Mouse (Mus musculus) neural tube, embryonic 13.5 days (tissue): ENCODE data around the gene Cds2. TPM values are rescaled to one million over a fixed set of nuclear protein-coding genes. Genes with fewer than 3 reads are reported as not detected.
"Not testable (repeated sequence)": the region's sequence is repeated elsewhere in the genome, so short reads cannot be mapped to it uniquely, and the experiment has no call there.

ENCODE experiments used
- ATAC-seq: fragments of 200-750 bp; cut with Nextera tagmentation; 2 replicates; pipeline ENCODE4 v1.8.0; 2017; ENCODE audit warnings: low read depth, mild to moderate bottlenecking, moderate TSS enrichment, moderate library complexity
- H3K27ac ChIP-seq: fragments of 300-500 bp; sonication (generic); replicated peaks from 2 replicates; pipeline ENCODE4 v1.5.1; 2015; ENCODE audit warnings: moderate library complexity, mild to moderate bottlenecking, inconsistent platforms
- H3K27me3 ChIP-seq: fragments of 300-500 bp; sonication (generic); 2 replicates; pipeline ENCODE4 v1.6.1; 2015; ENCODE audit warnings: mild to moderate bottlenecking, inconsistent platforms
- H3K36me3 ChIP-seq: fragments of 300-500 bp; sonication (generic); 2 replicates; pipeline ENCODE4 v1.6.1; 2015; ENCODE audit warnings: mild to moderate bottlenecking, inconsistent platforms
- H3K4me1 ChIP-seq: fragments of 300-500 bp; sonication (generic); replicated peaks from 2 replicates; pipeline ENCODE4 v1.6.1; 2015; ENCODE audit warnings: inconsistent platforms
- H3K4me2 ChIP-seq: fragments of 300-500 bp; sonication (generic); 2 replicates; pipeline ENCODE4 v1.6.1; 2015; ENCODE audit warnings: inconsistent platforms, mild to moderate bottlenecking, moderate library complexity
- H3K4me3 ChIP-seq: fragments of 300-500 bp; sonication (generic); 2 replicates; pipeline ENCODE4 v1.5.1; 2015; ENCODE audit warnings: mild to moderate bottlenecking, inconsistent platforms
- H3K9ac ChIP-seq: fragments of 300-500 bp; sonication (generic); 2 replicates; pipeline ENCODE4 v1.6.1; 2015; ENCODE audit warnings: moderate library complexity, mild to moderate bottlenecking, inconsistent platforms
- H3K9me3 ChIP-seq: fragments of 300-500 bp; sonication (generic); 2 replicates; pipeline ENCODE4 v1.6.1; 2016; ENCODE audit warnings: inconsistent platforms
- WGBS: fragments of 180-500 bp; shearing (Covaris S2); methylation state at CpG from one replicate; pipeline ENCODE4 v1.1.7; 2015; 5-methylcytosine and 5-hydroxymethylcytosine counted together
- polyA plus RNA-seq: library from polyadenylated mRNA; unstranded; fragments of >200 nt; fragmentation: Nextera tagmentation; extraction: Ambion mirVana; gene quantifications from 2 replicates; pipeline ENCODE4 v1.2.1, GENCODE M21; 2015

Gene Cds2
- polyA plus RNA-seq, 1 experiment from 2014 or later = 49.6 TPM

- 95% methylated on average over 11 of the region's 11 CpGs for WGBS
- ATAC-seq = no peak
- H3K9me3 ChIP-seq = no peaks in the 10 kb centered on the region
- no peak overlapping the region for H3K4me2 ChIP-seq
- H3K4me1 ChIP-seq = no peaks in the 10 kb centered on the region
- H3K4me3 ChIP-seq = no peak overlapping the region
- H3K27ac ChIP-seq = no peak overlapping the region
- no peaks in the 10 kb centered on the region for H3K27me3 ChIP-seq
- H3K36me3 ChIP-seq = peaks cover 88% of the 10 kb centered on the region
- H3K9ac ChIP-seq = no peak overlapping the region
Observed at GRCm38 (mm10) chr2:132307213-132307843, 44.4 kb downstream of the Cds2 start.

- no peak overlapping the region for H3K4me3 ChIP-seq
- peaks cover 73% of the 10 kb centered on the region for H3K36me3 ChIP-seq
- H3K9me3 ChIP-seq = no peaks in the 10 kb centered on the region
- no peak overlapping the region for H3K27ac ChIP-seq
- H3K4me2 ChIP-seq = no peak overlapping the region
- WGBS = 97% methylated on average over 6 of the region's 6 CpGs
- no peak overlapping the region for H3K9ac ChIP-seq
- no peaks in the 10 kb centered on the region for H3K27me3 ChIP-seq
- H3K4me1 ChIP-seq = no peaks in the 10 kb centered on the region
- no peak for ATAC-seq
Observed at GRCm38 (mm10) chr2:132308829-132309228, 45.9 kb downstream of the Cds2 start.

- Histone ChIP-seq H3K9me3 (no peaks in the 10 kb centered on the region), H3K4me1 (no peaks in the 10 kb centered on the region), H3K36me3 (peaks cover 67% of the 10 kb centered on the region), H3K4me3 (no peak overlapping the region), H3K9ac (no peak overlapping the region), H3K4me2 (no peak overlapping the region), H3K27me3 (no peaks in the 10 kb centered on the region), H3K27ac (no peak overlapping the region)
- ATAC-seq = no peak
- 93% methylated on average over 6 of the region's 6 CpGs for WGBS
Observed at GRCm38 (mm10) chr2:132309398-132309930, 46.5 kb downstream of the Cds2 start.

GRCm38 (mm10) chr2:132312616-132313015 lies 49.7 kb downstream of the Cds2 start:
- Histone ChIP-seq H3K27ac (no peak overlapping the region), H3K27me3 (no peaks in the 10 kb centered on the region), H3K4me1 (no peaks in the 10 kb centered on the region), H3K9ac (no peak overlapping the region), H3K9me3 (no peaks in the 10 kb centered on the region), H3K4me3 (no peak overlapping the region), H3K36me3 (peaks cover 38% of the 10 kb centered on the region), H3K4me2 (no peak overlapping the region)
- ATAC-seq = no peak
- 82% methylated on average over 5 of the region's 5 CpGs for WGBS

- H3K27ac ChIP-seq = no peak overlapping the region
- no peak overlapping the region for H3K4me3 ChIP-seq
- no peaks in the 10 kb centered on the region for H3K27me3 ChIP-seq
- no peaks in the 10 kb centered on the region for H3K9me3 ChIP-seq
- no peak overlapping the region for H3K4me2 ChIP-seq
- H3K36me3 ChIP-seq = peaks cover 28% of the 10 kb centered on the region
- H3K9ac ChIP-seq = no peak overlapping the region
- WGBS = 91% methylated on average over 2 of the region's 2 CpGs
- H3K4me1 ChIP-seq = no peaks in the 10 kb centered on the region
- peak; percentile 22 for ATAC-seq
Observed at GRCm38 (mm10) chr2:132313568-132313967, 50.6 kb downstream of the Cds2 start.

- not testable (repeated sequence) for H3K4me3 ChIP-seq, H3K4me2 ChIP-seq, ATAC-seq, H3K4me1 ChIP-seq, H3K27ac ChIP-seq, H3K9me3 ChIP-seq, H3K9ac ChIP-seq, H3K27me3 ChIP-seq
- H3K36me3 ChIP-seq = peaks cover 24% of the 10 kb centered on the region
- 85% methylated on average over 8 of the region's 8 CpGs for WGBS
Observed at GRCm38 (mm10) chr2:132314057-132314456, 51.1 kb downstream of the Cds2 start.

- no peak overlapping the region for H3K9ac ChIP-seq
- no peaks in the 10 kb centered on the region for H3K9me3 ChIP-seq
- ATAC-seq = peak; percentile 77; the same call in 1 of the 2 replicates
- no peak overlapping the region for H3K27ac ChIP-seq
- H3K4me3 ChIP-seq = no peak overlapping the region
- H3K4me1 ChIP-seq = no peaks in the 10 kb centered on the region
- 39% methylated on average over 8 of the region's 8 CpGs for WGBS
- peaks cover 5% of the 10 kb centered on the region; the same call in 1 of the 2 replicates for H3K36me3 ChIP-seq
- H3K27me3 ChIP-seq = no peaks in the 10 kb centered on the region
- H3K4me2 ChIP-seq = no peak overlapping the region
Observed at GRCm38 (mm10) chr2:132316041-132316808, 53.3 kb downstream of the Cds2 start.

- H3K27ac ChIP-seq = no peak overlapping the region
- no peaks in the 10 kb centered on the region for H3K9me3 ChIP-seq
- H3K9ac ChIP-seq = no peak overlapping the region
- H3K36me3 ChIP-seq = no peaks in the 10 kb centered on the region
- no peak overlapping the region for H3K4me2 ChIP-seq
- H3K27me3 ChIP-seq = no peaks in the 10 kb centered on the region
- no peaks in the 10 kb centered on the region for H3K4me1 ChIP-seq
- WGBS = 94% methylated on average over 1 of the region's 1 CpGs
- no peak for ATAC-seq
- H3K4me3 ChIP-seq = no peak overlapping the region
Observed at GRCm38 (mm10) chr2:132317178-132317577, 54.2 kb downstream of the Cds2 start.

GRCm38 (mm10) chr2:132320516-132320915 lies 57.6 kb downstream of the Cds2 start:
- Histone ChIP-seq H3K36me3 (no peaks in the 10 kb centered on the region), H3K27me3 (no peaks in the 10 kb centered on the region), H3K27ac (no peak overlapping the region), H3K4me3 (no peak overlapping the region), H3K9me3 (no peaks in the 10 kb centered on the region), H3K4me2 (no peak overlapping the region), H3K4me1 (no peaks in the 10 kb centered on the region), H3K9ac (no peak overlapping the region)
- WGBS = 61% methylated on average over 5 of the region's 5 CpGs
- ATAC-seq = no peak

- no peak for ATAC-seq
- Histone ChIP-seq H3K4me3 (no peak overlapping the region), H3K9me3 (no peaks in the 10 kb centered on the region), H3K9ac (no peak overlapping the region), H3K27me3 (no peaks in the 10 kb centered on the region), H3K4me2 (no peak overlapping the region), H3K4me1 (no peaks in the 10 kb centered on the region), H3K36me3 (no peaks in the 10 kb centered on the region), H3K27ac (no peak overlapping the region)
- WGBS = 65% methylated on average over 4 of the region's 4 CpGs
Observed at GRCm38 (mm10) chr2:132323541-132323940, 60.6 kb downstream of the Cds2 start.

- 78% methylated on average over 2 of the region's 2 CpGs for WGBS
- ATAC-seq = no peak
- no peaks in the 10 kb centered on the region for H3K36me3 ChIP-seq
Observed at GRCm38 (mm10) chr2:132337202-132337601, 74.3 kb downstream of the Cds2 start.

GRCm38 (mm10) chr2:132340350-132340749 lies 77.4 kb downstream of the Cds2 start:
- Histone ChIP-seq H3K27me3 (no peaks in the 10 kb centered on the region), H3K27ac (no peak overlapping the region), H3K36me3 (no peaks in the 10 kb centered on the region), H3K4me2 (no peak overlapping the region), H3K4me3 (no peak overlapping the region), H3K9me3 (no peaks in the 10 kb centered on the region), H3K4me1 (no peaks in the 10 kb centered on the region), H3K9ac (no peak overlapping the region)
- 87% methylated on average over 2 of the region's 2 CpGs for WGBS
- no peak for ATAC-seq

More at GRCm38 (mm10) chr2:132337202-132337601, 74.3 kb downstream of the Cds2 start:
- Histone ChIP-seq H3K27ac (no peak overlapping the region), H3K4me1 (no peaks in the 10 kb centered on the region), H3K4me3 (no peak overlapping the region), H3K9ac (no peak overlapping the region), H3K4me2 (no peak overlapping the region), H3K9me3 (no peaks in the 10 kb centered on the region), H3K27me3 (no peaks in the 10 kb centered on the region)
